Mouse (Mus musculus) limb, embryonic 11.5 days (tissue): ENCODE results near the gene 1110017D15Rik. TPM values are rescaled to one million over a fixed set of nuclear protein-coding genes. Genes with fewer than 3 reads are reported as not detected.
A peak's percentile ranks its signal among the peaks of the same experiment; 100 is the strongest.

Experiments
- ATAC-seq: fragments of 200-750 bp; cut with Nextera tagmentation; 2 replicates; pipeline ENCODE4 v1.8.0; 2017; ENCODE audit warnings: low read depth; ENCODE audit not compliant: insufficient number of reproducible peaks, low FRiP score, low TSS enrichment
- DNase-seq: peaks from one replicate; pipeline ENCODE4 v3.0.0-alpha.2; 2015; ENCODE audit warnings: low spot score
- H3K27ac ChIP-seq: fragments of 300-500 bp; sonication (generic); replicated peaks from 2 replicates; pipeline ENCODE4 v1.5.1; 2014; ENCODE audit warnings: low read depth, mild to moderate bottlenecking, low read length
- H3K27me3 ChIP-seq: fragments of 300-500 bp; sonication (generic); 2 replicates; pipeline ENCODE4 v1.6.1; 2014; ENCODE audit warnings: mild to moderate bottlenecking, low read length, mixed read lengths; ENCODE audit not compliant: control insufficient read depth, insufficient read depth
- H3K36me3 ChIP-seq: fragments of 300-500 bp; sonication (generic); 2 replicates; pipeline ENCODE4 v1.6.1; 2014; ENCODE audit warnings: mild to moderate bottlenecking, low read length, moderate library complexity, mixed read lengths; ENCODE audit not compliant: control insufficient read depth, insufficient read depth
- H3K4me1 ChIP-seq: fragments of 300-500 bp; sonication (generic); 2 replicates; pipeline ENCODE4 v1.6.1; 2014; ENCODE audit warnings: low read length, mixed read lengths; ENCODE audit not compliant: control insufficient read depth, insufficient read depth
- H3K4me2 ChIP-seq: fragments of 300-500 bp; sonication (generic); 2 replicates; pipeline ENCODE4 v1.6.1; 2014; ENCODE audit warnings: low read depth, mild to moderate bottlenecking, moderate library complexity; ENCODE audit not compliant: severe bottlenecking
- H3K4me3 ChIP-seq: fragments of 300-500 bp; sonication (generic); 2 replicates; pipeline ENCODE4 v1.5.1; 2014; ENCODE audit warnings: low read depth, low read length
- H3K9ac ChIP-seq: fragments of 300-500 bp; sonication (generic); 2 replicates; pipeline ENCODE4 v1.6.1; 2014; ENCODE audit warnings: mild to moderate bottlenecking, low read length
- H3K9me3 ChIP-seq: fragments of 300-500 bp; sonication (generic); 2 replicates; pipeline ENCODE4 v1.6.1; 2016; ENCODE audit warnings: low read length; ENCODE audit not compliant: control insufficient read depth
- WGBS: fragments of 180-500 bp; shearing (Covaris S2); extraction: QIAGEN DNeasy Blood & Tissue Kit; methylation state at CpG from one replicate; pipeline ENCODE4 v1.1.7; 2014; 5-methylcytosine and 5-hydroxymethylcytosine counted together
- polyA plus RNA-seq: library from polyadenylated mRNA; unstranded; fragments of >200 nt; fragmentation: Nextera tagmentation; extraction: Ambion mirVana; gene quantifications from 2 replicates; pipeline ENCODE4 v1.2.1, GENCODE M21; 2014

The 1110017D15Rik gene
- polyA plus RNA-seq, 1 experiment from 2014 or later, result 3.8 TPM

GRCm38 (mm10) chr4:41523839-41524238 is 6.7 kb upstream of the 1110017D15Rik start:
- WGBS, result 81% methylated on average over 7 of the region's 7 CpGs
- no peak for ATAC-seq
- H3K27me3 ChIP-seq, result 0 out of 2 replicates have a peak, but pooled peaks cover 3% of the 10 kb centered on the region
- no peak overlapping the region for H3K4me3 ChIP-seq
- H3K9ac ChIP-seq, result no peak overlapping the region
- no peak overlapping the region for H3K27ac ChIP-seq
- no peak for DNase-seq
- no peak overlapping the region for H3K4me2 ChIP-seq
- H3K9me3 ChIP-seq, result no peaks in the 10 kb centered on the region
- no peaks in the 10 kb centered on the region for H3K4me1 ChIP-seq
- no peaks in the 10 kb centered on the region for H3K36me3 ChIP-seq

DNA sequence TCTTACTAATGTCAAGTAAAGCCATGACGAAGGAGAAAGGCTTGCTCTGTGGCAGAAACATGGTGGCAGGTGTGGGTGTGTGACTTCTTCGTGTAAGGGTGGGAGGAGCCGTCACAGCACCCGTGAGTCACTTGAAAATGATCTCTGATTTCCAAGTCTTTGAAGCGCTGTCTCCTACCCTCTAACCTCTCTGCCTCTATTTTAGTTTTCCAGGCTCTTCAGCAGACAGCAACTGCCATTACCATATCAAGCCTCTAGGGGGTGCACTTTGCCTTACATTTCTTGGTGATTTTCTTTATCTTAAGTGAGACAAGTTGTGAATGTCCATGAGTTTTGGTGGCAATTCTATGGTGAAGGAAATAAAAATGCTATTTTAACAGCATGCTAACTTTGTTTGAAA is 5.7 kb upstream of the 1110017D15Rik start:
- Histone ChIP-seq H3K9me3 (no peaks in the 10 kb centered on the region), H3K36me3 (no peaks in the 10 kb centered on the region), H3K27me3 (0 out of 2 replicates have a peak, but pooled peaks cover 3% of the 10 kb centered on the region), H3K4me2 (no peak overlapping the region), H3K27ac (no peak overlapping the region), H3K9ac (no peak overlapping the region), H3K4me3 (no peak overlapping the region), H3K4me1 (no peaks in the 10 kb centered on the region)
- ATAC-seq (no peak), DNase-seq (peak; percentile 42)
- 41% methylated on average over 5 of the region's 5 CpGs for WGBS

DNA sequence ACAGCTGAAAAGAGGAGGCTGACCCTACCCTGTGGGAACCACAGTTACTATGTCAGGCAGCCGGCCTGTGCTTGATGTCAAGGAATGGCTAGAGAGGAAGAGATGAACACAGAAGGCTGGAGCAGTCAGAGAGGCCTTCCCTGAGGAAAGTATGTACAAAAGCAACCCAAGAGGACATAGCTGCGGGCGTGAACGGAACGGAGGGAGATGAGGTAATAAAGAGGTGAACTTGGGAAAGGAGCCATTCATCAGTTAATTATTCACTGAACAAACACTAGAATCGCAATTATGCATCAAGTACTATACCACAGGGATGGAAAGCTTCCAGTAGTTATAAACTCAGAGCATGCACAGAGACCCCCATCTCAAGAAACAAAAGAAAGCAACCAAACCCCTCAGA is 5.0 kb upstream of the 1110017D15Rik start:
- ATAC-seq, result no peak
- Histone ChIP-seq H3K4me2 (no peak overlapping the region), H3K27me3 (0 out of 2 replicates have a peak, but pooled peaks cover 3% of the 10 kb centered on the region), H3K27ac (no peak overlapping the region), H3K4me3 (no peak overlapping the region), H3K4me1 (no peaks in the 10 kb centered on the region), H3K36me3 (no peaks in the 10 kb centered on the region), H3K9ac (no peak overlapping the region), H3K9me3 (no peaks in the 10 kb centered on the region)
- no peak for DNase-seq
- WGBS, result 89% methylated on average over 6 of the region's 6 CpGs

GRCm38 (mm10) chr4:41520641-41521040 is 3.5 kb upstream of the 1110017D15Rik start:
- Histone ChIP-seq H3K27me3 (0 out of 2 replicates have a peak, but pooled peaks cover 3% of the 10 kb centered on the region), H3K9me3 (no peaks in the 10 kb centered on the region), H3K27ac (no peak overlapping the region), H3K4me3 (no peak overlapping the region), H3K4me1 (no peaks in the 10 kb centered on the region), H3K4me2 (no peak overlapping the region), H3K36me3 (no peaks in the 10 kb centered on the region), H3K9ac (no peak overlapping the region)
- ATAC-seq (no peak), DNase-seq (no peak)
- WGBS, result 32% methylated on average over 14 of the region's 14 CpGs

DNA sequence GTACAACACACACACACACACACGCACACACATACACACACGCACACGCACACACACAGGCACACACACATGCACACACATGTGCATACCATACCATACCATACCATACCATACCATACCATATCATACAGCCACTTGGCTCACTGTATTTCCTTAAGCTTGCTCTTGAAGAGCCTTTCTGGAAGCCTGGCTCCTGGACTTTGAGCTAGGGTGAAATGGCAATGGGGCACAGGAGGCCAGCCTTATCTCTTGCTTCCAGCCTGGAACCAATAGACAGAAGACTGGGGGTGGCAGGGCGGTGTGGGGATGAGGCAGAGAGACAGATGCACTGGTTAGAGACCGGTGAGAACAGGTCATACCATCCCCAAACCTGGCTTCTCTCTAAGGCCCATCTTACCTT is 2.1 kb upstream of the 1110017D15Rik start:
- DNase-seq, result no peak
- Histone ChIP-seq H3K9ac (no peak overlapping the region), H3K4me2 (no peak overlapping the region), H3K27me3 (0 out of 2 replicates have a peak, but pooled peaks cover 3% of the 10 kb centered on the region), H3K4me3 (no peak overlapping the region), H3K9me3 (no peaks in the 10 kb centered on the region), H3K27ac (no peak overlapping the region), H3K36me3 (no peaks in the 10 kb centered on the region), H3K4me1 (no peaks in the 10 kb centered on the region)
- WGBS, result 91% methylated on average over 5 of the region's 5 CpGs
- ATAC-seq, result no peak

DNA sequence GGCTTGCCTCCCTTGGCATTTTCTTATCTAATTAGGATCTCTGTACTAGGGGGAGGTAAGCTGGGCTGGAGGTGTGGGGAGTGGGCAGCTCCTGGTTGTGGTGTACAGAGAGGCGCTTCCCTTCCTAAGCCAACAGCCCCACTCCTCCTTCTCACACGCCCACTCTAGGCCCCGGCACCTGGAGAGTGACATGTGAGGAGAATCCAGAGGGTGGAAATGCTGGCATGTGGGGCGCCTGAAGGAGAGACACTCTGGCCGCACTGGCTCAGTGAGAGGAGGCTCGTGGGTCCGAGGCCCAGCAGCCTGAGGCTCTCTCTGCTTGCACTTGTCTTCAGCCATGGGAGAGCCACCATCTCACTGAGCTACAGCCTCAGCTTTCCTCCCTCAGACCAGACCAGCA is 1.2 kb upstream of the 1110017D15Rik start:
- Histone ChIP-seq H3K36me3 (no peaks in the 10 kb centered on the region), H3K4me2 (no peak overlapping the region), H3K9me3 (no peaks in the 10 kb centered on the region), H3K27ac (no peak overlapping the region), H3K9ac (no peak overlapping the region), H3K4me1 (peaks cover 5% of the 10 kb centered on the region; the same call in 1 of the 2 replicates), H3K27me3 (0 out of 2 replicates have a peak, but pooled peaks cover 3% of the 10 kb centered on the region), H3K4me3 (no peak overlapping the region)
- ATAC-seq, result no peak
- WGBS, result 71% methylated on average over 7 of the region's 7 CpGs
- no peak for DNase-seq

- no peak overlapping the region for H3K4me3 ChIP-seq
- H3K27ac ChIP-seq, result peak overlapping the region; percentile 24; the same call in 1 of the 2 replicates
- H3K9me3 ChIP-seq, result no peaks in the 10 kb centered on the region
- peaks cover 7% of the 10 kb centered on the region; the same call in 1 of the 2 replicates for H3K4me1 ChIP-seq
- peak overlapping the region; percentile 8; the same call in 1 of the 2 replicates for H3K4me2 ChIP-seq
- H3K9ac ChIP-seq, result 0 out of 2 replicates have a peak overlapping the region, but pooled peaks have one; percentile 32
- peak; percentile 55 for DNase-seq
- 6% methylated on average over 8 of the region's 8 CpGs for WGBS
- no peaks in the 10 kb centered on the region for H3K36me3 ChIP-seq
- H3K27me3 ChIP-seq, result no peaks in the 10 kb centered on the region
- ATAC-seq, result no peak
These were observed 3.4 kb downstream of the 1110017D15Rik start for GRCm38 (mm10) chr4:41513714-41514113.

- Histone ChIP-seq H3K4me3 (no peak overlapping the region), H3K4me2 (no peak overlapping the region), H3K9me3 (no peaks in the 10 kb centered on the region), H3K27me3 (no peaks in the 10 kb centered on the region), H3K9ac (0 out of 2 replicates have a peak overlapping the region, but pooled peaks have one; percentile 32), H3K4me1 (peaks cover 7% of the 10 kb centered on the region; the same call in 1 of the 2 replicates), H3K27ac (peak overlapping the region; percentile 32; the same call in 1 of the 2 replicates), H3K36me3 (no peaks in the 10 kb centered on the region)
- no peak for ATAC-seq
- peak; percentile 34 for DNase-seq
- WGBS, result 15% methylated on average over 4 of the region's 4 CpGs
These were observed 3.8 kb downstream of the 1110017D15Rik start for GRCm38 (mm10) chr4:41513309-41513708.

- Histone ChIP-seq H3K27me3 (no peaks in the 10 kb centered on the region), H3K9me3 (no peaks in the 10 kb centered on the region), H3K4me1 (peaks cover 9% of the 10 kb centered on the region), H3K9ac (no peak overlapping the region), H3K27ac (no peak overlapping the region), H3K36me3 (no peaks in the 10 kb centered on the region), H3K4me2 (no peak overlapping the region), H3K4me3 (no peak overlapping the region)
- no peak for DNase-seq
- no peak for ATAC-seq
- WGBS, result 40% methylated on average over 7 of the region's 7 CpGs
These were observed 9.1 kb downstream of the 1110017D15Rik start for GRCm38 (mm10) chr4:41507998-41508397.
